Mouse (Mus musculus) lung, adult 2 months (tissue): ENCODE results near the gene Rad51d.

Experiments used
- CTCF ChIP-seq: fragments of 200-500 bp; IDR thresholded peaks from 2 replicates; pipeline ENCODE4 v1.5.1; 2011; ENCODE audit warnings: mild to moderate bottlenecking, low read length, control low read depth; ENCODE audit not compliant: insufficient read depth
- POLR2A ChIP-seq: fragments of 200-500 bp; IDR thresholded peaks from 2 replicates; pipeline ENCODE4 v1.6.1; 2011; ENCODE audit warnings: low read depth, mild to moderate bottlenecking, control low read depth, low read length, borderline replicate concordance; ENCODE audit errors: extremely low read depth

DNA sequence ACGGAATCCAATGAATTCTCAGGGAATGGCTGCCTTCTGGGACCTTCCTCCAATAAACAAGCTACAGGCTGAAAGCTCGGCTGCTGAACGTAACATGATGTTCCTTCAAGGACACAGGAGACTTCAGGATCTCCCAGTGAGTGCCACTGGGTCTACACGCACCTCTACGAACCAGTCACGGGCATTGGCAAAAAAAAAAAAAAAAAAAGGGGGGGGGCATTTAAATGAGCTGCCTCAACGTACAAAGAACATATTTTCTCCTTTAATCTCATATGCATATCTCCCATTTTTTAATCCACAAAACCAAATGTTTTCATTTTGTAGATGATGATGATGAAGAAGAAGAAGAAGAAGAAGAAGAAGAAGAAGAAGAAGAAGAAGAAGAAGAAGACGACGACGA, 24.5 kb downstream of the Rad51d start:
- TF ChIP-seq POLR2A (no peak), CTCF (no peak)
